Mouse (Mus musculus): ENCODE measurements around the gene Cyb5r1. TPM values are rescaled to one million over a fixed set of nuclear protein-coding genes. Genes with fewer than 3 reads are reported as not detected.

Cyb5r1 gene
- polyA plus RNA-seq, 1 experiment from 2014 or later, result 43.1 TPM

- H3K4me1 ChIP-seq, result peaks cover 7% of the 10 kb centered on the region; the same call in 1 of the 2 replicates
- ATAC-seq (ENCODE audit: low FRiP score, low read depth), result no peak
- no peaks in the 10 kb centered on the region for H3K9me3 ChIP-seq
- WGBS, result 91% methylated on average over 4 of the region's 4 CpGs
- no peak overlapping the region for H3K4me2 ChIP-seq (replicated peaks)
- no peak overlapping the region for H3K27ac ChIP-seq
- no peaks in the 10 kb centered on the region for H3K36me3 ChIP-seq
- no peak overlapping the region for H3K4me3 ChIP-seq
- no peak overlapping the region for H3K9ac ChIP-seq
- H3K27me3 ChIP-seq, result peaks cover 6% of the 10 kb centered on the region; the same call in 1 of the 2 replicates
Measured at GRCm38 (mm10) chr1:134384581-134384980, 20.8 kb upstream of the Cyb5r1 start.

GRCm38 (mm10) chr1:134385176-134385575, 20.2 kb upstream of the Cyb5r1 start:
- Histone ChIP-seq H3K9ac (no peak overlapping the region), H3K4me3 (no peak overlapping the region), H3K36me3 (no peaks in the 10 kb centered on the region), H3K4me1 (peaks cover 7% of the 10 kb centered on the region; the same call in 1 of the 2 replicates), H3K4me2 (replicated peaks) (no peak overlapping the region), H3K27ac (no peak overlapping the region), H3K9me3 (no peaks in the 10 kb centered on the region), H3K27me3 (peaks cover 6% of the 10 kb centered on the region; the same call in 1 of the 2 replicates)
- no peak for ATAC-seq (ENCODE audit: low FRiP score, low read depth)

- no peak within 1 kb of the TSS for H3K27ac ChIP-seq
- no peak for ATAC-seq (ENCODE audit: low FRiP score, low read depth)
- H3K4me3 ChIP-seq, result no peak within 1 kb of the TSS
- H3K9me3 ChIP-seq, result no peaks in the 10 kb centered on the region
- H3K27me3 ChIP-seq, result peaks cover 6% of the 10 kb centered on the region; the same call in 1 of the 2 replicates
- H3K36me3 ChIP-seq, result no peaks in the 10 kb centered on the region
- H3K4me1 ChIP-seq, result peaks cover 7% of the 10 kb centered on the region; the same call in 1 of the 2 replicates
- WGBS, result 94% methylated on average over 1 of the region's 1 CpGs
- no peak within 1 kb of the TSS for H3K4me2 ChIP-seq (replicated peaks)
- no peak within 1 kb of the TSS for H3K9ac ChIP-seq
Measured at GRCm38 (mm10) chr1:134385666-134386065, 19.7 kb upstream of the Cyb5r1 start, which contains the start of gene 4933406M09Rik. 4933406M09Rik (plus strand) TSS chr1:134385940.

GRCm38 (mm10) chr1:134393827-134394226, 11.5 kb upstream of the Cyb5r1 start:
- no peaks in the 10 kb centered on the region for H3K36me3 ChIP-seq
- H3K27ac ChIP-seq, result no peak overlapping the region
- H3K9ac ChIP-seq, result no peak overlapping the region
- no peak overlapping the region for H3K4me3 ChIP-seq
- WGBS, result 44% methylated on average over 5 of the region's 5 CpGs
- H3K4me1 ChIP-seq, result no peaks in the 10 kb centered on the region
- no peaks in the 10 kb centered on the region for H3K9me3 ChIP-seq
- no peak for ATAC-seq (ENCODE audit: low FRiP score, low read depth)
- H3K4me2 ChIP-seq (replicated peaks), result no peak overlapping the region
- H3K27me3 ChIP-seq, result no peaks in the 10 kb centered on the region

GRCm38 (mm10) chr1:134398210-134398609, 7.1 kb upstream of the Cyb5r1 start:
- Histone ChIP-seq H3K27me3 (no peaks in the 10 kb centered on the region), H3K36me3 (no peaks in the 10 kb centered on the region), H3K27ac (no peak overlapping the region), H3K9ac (no peak overlapping the region), H3K9me3 (no peaks in the 10 kb centered on the region), H3K4me1 (no peaks in the 10 kb centered on the region), H3K4me3 (no peak overlapping the region), H3K4me2 (replicated peaks) (no peak overlapping the region)
- WGBS, result 91% methylated on average over 12 of the region's 12 CpGs
- no peak for ATAC-seq (ENCODE audit: low FRiP score, low read depth)

GRCm38 (mm10) chr1:134399735-134400134, 5.6 kb upstream of the Cyb5r1 start:
- Histone ChIP-seq H3K9me3 (no peaks in the 10 kb centered on the region), H3K4me1 (no peaks in the 10 kb centered on the region), H3K27me3 (no peaks in the 10 kb centered on the region), H3K4me2 (replicated peaks) (no peak overlapping the region), H3K9ac (no peak overlapping the region), H3K27ac (no peak overlapping the region), H3K4me3 (no peak overlapping the region), H3K36me3 (no peaks in the 10 kb centered on the region)
- no peak for ATAC-seq (ENCODE audit: low FRiP score, low read depth)
- WGBS, result 62% methylated on average over 5 of the region's 5 CpGs

GRCm38 (mm10) chr1:134406414-134406771, 1.0 kb downstream of the Cyb5r1 start:
- Histone ChIP-seq H3K4me1 (peaks cover 10% of the 10 kb centered on the region), H3K27me3 (no peaks in the 10 kb centered on the region), H3K4me3 (peak overlapping the region; percentile 70), H3K4me2 (replicated peaks) (peak overlapping the region; percentile 78), H3K36me3 (peaks cover 37% of the 10 kb centered on the region), H3K9me3 (no peaks in the 10 kb centered on the region), H3K27ac (peak overlapping the region; percentile 56; the same call in 1 of the 2 replicates), H3K9ac (peak overlapping the region; percentile 81)
- WGBS, result 33% methylated on average over 8 of the region's 8 CpGs
- ATAC-seq (ENCODE audit: low FRiP score, low read depth), result no peak

- ATAC-seq (ENCODE audit: low FRiP score, low read depth), result no peak
Measured at GRCm38 (mm10) chr1:134408080-134408479, 2.7 kb downstream of the Cyb5r1 start.

GRCm38 (mm10) chr1:134411706-134412629, 6.6 kb downstream of the Cyb5r1 start:
- no peak overlapping the region; the same call in 1 of the 2 replicates for H3K27ac ChIP-seq
- no peak overlapping the region for H3K4me3 ChIP-seq
- peaks cover 21% of the 10 kb centered on the region for H3K4me1 ChIP-seq
- H3K9me3 ChIP-seq, result no peaks in the 10 kb centered on the region
- H3K4me2 ChIP-seq (replicated peaks), result no peak overlapping the region
- no peaks in the 10 kb centered on the region for H3K27me3 ChIP-seq
- H3K36me3 ChIP-seq, result peaks cover 44% of the 10 kb centered on the region
- 83% methylated on average over 9 of the region's 9 CpGs for WGBS
- no peak for ATAC-seq (ENCODE audit: low FRiP score, low read depth)
- H3K9ac ChIP-seq, result no peak overlapping the region

More at GRCm38 (mm10) chr1:134408080-134408479, 2.7 kb downstream of the Cyb5r1 start:
- H3K9me3 ChIP-seq, result no peaks in the 10 kb centered on the region
- H3K4me1 ChIP-seq, result peaks cover 10% of the 10 kb centered on the region
- H3K36me3 ChIP-seq, result peaks cover 44% of the 10 kb centered on the region
- H3K4me3 ChIP-seq, result no peak overlapping the region
- WGBS, result 70% methylated on average over 8 of the region's 8 CpGs
- no peaks in the 10 kb centered on the region for H3K27me3 ChIP-seq
- H3K27ac ChIP-seq, result no peak overlapping the region
- no peak overlapping the region for H3K9ac ChIP-seq
- no peak overlapping the region for H3K4me2 ChIP-seq (replicated peaks)

GRCm38 (mm10) chr1:134414038-134414437, 8.7 kb downstream of the Cyb5r1 start:
- Histone ChIP-seq H3K4me1 (peaks cover 40% of the 10 kb centered on the region), H3K9ac (no peak overlapping the region), H3K4me3 (no peak overlapping the region), H3K9me3 (no peaks in the 10 kb centered on the region), H3K27me3 (no peaks in the 10 kb centered on the region), H3K4me2 (replicated peaks) (0 out of 2 replicates have a peak overlapping the region, but pooled peaks have one; percentile 83), H3K27ac (peak overlapping the region; percentile 94; the same call in 1 of the 2 replicates), H3K36me3 (peaks cover 31% of the 10 kb centered on the region)
- ATAC-seq (ENCODE audit: low FRiP score, low read depth), result no peak
- 52% methylated on average over 2 of the region's 2 CpGs for WGBS

- ATAC-seq (ENCODE audit: low FRiP score, low read depth), result peak; percentile 17
- WGBS, result 13% methylated on average over 11 of the region's 11 CpGs
Measured at GRCm38 (mm10) chr1:134414501-134415167, 9.3 kb downstream of the Cyb5r1 start.

More at GRCm38 (mm10) chr1:134414501-134415167, 9.3 kb downstream of the Cyb5r1 start:
- Histone ChIP-seq H3K27ac (peak overlapping the region; percentile 94), H3K9ac (peak overlapping the region; percentile 65), H3K36me3 (peaks cover 25% of the 10 kb centered on the region), H3K27me3 (no peaks in the 10 kb centered on the region), H3K4me2 (replicated peaks) (peak overlapping the region; percentile 83), H3K4me1 (peaks cover 46% of the 10 kb centered on the region), H3K4me3 (peak overlapping the region; percentile 87), H3K9me3 (no peaks in the 10 kb centered on the region)
